Mouse (Mus musculus): ENCODE data around the gene Hs3st3b1. TPM values are rescaled to one million over a fixed set of nuclear protein-coding genes. Genes with fewer than 3 reads are reported as not detected.

The Hs3st3b1 gene
- polyA plus RNA-seq, 1 experiment from 2014 or later: 23.7 TPM

DNA sequence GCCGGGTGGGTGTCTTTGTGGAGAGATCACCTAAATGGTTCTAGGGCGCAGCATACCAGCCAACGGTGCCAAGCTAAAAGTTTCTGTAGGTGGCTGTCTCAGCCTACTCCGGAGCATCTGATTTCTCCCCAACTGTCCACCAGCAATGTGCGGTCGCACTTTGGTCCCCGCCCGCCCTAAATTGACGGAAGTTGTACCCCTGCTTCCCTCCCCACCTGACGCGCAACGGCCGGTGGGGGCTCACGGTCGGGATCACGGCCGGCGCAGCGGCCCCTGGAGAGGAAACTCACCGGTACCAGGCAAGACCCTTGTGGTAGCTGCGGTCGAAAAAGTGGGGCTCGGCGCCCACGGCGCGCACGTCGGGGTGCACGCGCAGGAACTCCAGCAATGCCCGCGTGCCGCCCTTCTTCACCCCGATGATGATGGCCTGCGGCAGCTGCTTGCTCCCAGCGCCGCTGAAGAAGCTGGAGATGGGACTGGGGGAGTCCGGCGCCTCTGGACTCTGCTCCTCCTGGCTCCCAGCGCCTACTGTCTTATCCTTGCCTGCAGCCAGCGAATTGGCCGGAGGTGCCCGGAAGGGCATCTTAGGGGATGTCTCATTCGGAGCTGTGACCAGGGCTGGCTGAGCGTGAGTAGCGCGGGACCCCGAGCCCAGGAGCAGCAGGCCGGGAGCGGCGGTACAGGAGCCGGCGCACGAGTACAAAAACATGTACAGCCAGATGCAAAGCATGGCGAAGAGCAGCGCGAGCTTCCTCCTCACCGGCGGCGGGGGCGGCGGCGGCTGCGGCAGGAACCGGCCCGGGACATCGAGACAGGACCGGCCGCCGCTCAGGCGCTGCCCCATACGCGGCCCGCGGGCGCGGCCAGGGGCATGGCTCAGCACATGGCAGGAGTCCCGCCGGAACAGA, 792 bp downstream of the Hs3st3b1 start:
- H3K4me1 ChIP-seq: peaks cover 20% of the 10 kb centered on the region
- peak overlapping the region; percentile 58 for H3K4me2 ChIP-seq
- H3K36me3 ChIP-seq: no peaks in the 10 kb centered on the region
- no peak for ATAC-seq
- H3K27ac ChIP-seq: peak overlapping the region; percentile 70
- peaks cover 97% of the 10 kb centered on the region for H3K27me3 ChIP-seq (replicated peaks)
- WGBS (ENCODE audit: insufficient replicate concordance): 1% methylated on average over 80 of the region's 80 CpGs
- H3K9ac ChIP-seq: peak overlapping the region; percentile 74
- peak overlapping the region; percentile 64 for H3K4me3 ChIP-seq
- no peaks in the 10 kb centered on the region for H3K9me3 ChIP-seq (replicated peaks)

DNA sequence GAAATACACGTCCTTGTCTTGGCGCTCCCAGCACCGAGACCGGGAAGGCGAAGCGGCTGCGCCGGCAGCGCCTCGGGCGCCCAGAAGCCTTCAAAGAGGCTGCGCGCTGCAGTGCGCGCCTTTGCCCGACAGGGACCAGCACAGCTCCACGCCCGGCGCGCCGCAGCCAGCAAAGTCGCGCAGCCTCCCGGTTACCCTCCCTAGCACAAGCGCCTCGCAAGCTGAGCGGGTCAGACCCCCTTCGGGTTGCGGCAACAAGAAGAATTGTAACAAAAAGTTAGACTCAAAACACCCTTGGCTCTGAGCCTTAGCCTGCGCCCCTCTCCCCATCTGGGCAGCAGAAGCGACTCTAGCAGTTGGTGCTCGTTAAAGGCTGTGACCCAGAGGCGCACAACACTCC, 1.6 kb downstream of the Hs3st3b1 start:
- Histone ChIP-seq H3K4me3 (peak overlapping the region; percentile 64), H3K9me3 (replicated peaks) (no peaks in the 10 kb centered on the region), H3K4me2 (peak overlapping the region; percentile 58), H3K36me3 (no peaks in the 10 kb centered on the region), H3K27ac (peak overlapping the region; percentile 70), H3K4me1 (peaks cover 20% of the 10 kb centered on the region), H3K9ac (peak overlapping the region; percentile 74), H3K27me3 (replicated peaks) (peaks cover 94% of the 10 kb centered on the region)
- under 1% methylated on average over 33 of the region's 33 CpGs for WGBS (ENCODE audit: insufficient replicate concordance)
- 0 out of 2 replicates have a peak, but pooled peaks have one; percentile 19 for ATAC-seq

DNA sequence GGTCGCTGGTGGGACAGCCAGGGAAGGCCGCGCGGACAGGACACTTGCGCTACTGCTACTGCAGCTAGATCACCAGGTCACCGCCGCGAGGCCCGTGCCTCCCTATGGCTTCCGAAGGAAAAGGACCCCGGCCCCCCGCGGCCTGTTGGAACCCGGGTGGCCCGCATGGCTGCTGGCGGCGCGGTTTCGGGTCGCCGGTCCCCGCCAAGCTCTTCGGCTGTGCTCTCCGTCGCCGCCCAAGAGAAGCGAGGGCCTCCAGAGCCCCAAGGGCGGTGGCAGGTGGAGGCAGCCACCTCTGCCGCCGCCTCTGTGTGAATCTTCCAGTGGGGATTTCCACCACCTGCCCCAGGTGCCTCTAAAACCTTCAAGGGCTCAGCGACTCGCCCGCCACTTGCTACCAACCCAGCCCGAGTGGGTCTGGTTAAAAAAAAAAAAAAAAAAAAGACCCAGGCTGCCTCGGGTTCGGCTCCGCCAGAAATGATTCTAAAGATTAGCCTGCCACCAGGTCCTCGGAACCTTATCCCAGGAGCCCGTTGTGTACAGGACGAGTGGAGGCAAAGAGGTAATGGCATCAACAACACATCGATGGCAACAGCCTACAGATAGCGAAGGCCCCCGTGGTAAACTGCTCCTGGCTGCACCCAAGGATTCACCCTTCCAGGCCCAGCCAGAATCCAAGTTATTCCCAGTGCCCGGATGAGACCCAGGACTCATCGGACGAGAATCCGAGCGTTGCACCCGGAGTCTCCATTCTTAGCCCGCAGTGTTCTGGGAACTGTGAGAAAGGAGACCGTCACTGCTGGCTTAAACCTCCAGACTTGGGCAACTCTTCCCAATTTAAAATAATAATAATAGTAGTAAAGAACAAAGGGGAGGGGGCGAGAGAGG, 2.6 kb downstream of the Hs3st3b1 start:
- H3K4me2 ChIP-seq: peak overlapping the region; percentile 58
- WGBS (ENCODE audit: insufficient replicate concordance): 3% methylated on average over 52 of the region's 52 CpGs
- H3K36me3 ChIP-seq: no peaks in the 10 kb centered on the region
- H3K27ac ChIP-seq: peak overlapping the region; percentile 77
- H3K9me3 ChIP-seq (replicated peaks): no peaks in the 10 kb centered on the region
- peak overlapping the region; percentile 64 for H3K4me3 ChIP-seq
- H3K27me3 ChIP-seq (replicated peaks): peaks cover 88% of the 10 kb centered on the region
- no peak for ATAC-seq
- peaks cover 19% of the 10 kb centered on the region for H3K4me1 ChIP-seq
- peak overlapping the region; percentile 74 for H3K9ac ChIP-seq

DNA sequence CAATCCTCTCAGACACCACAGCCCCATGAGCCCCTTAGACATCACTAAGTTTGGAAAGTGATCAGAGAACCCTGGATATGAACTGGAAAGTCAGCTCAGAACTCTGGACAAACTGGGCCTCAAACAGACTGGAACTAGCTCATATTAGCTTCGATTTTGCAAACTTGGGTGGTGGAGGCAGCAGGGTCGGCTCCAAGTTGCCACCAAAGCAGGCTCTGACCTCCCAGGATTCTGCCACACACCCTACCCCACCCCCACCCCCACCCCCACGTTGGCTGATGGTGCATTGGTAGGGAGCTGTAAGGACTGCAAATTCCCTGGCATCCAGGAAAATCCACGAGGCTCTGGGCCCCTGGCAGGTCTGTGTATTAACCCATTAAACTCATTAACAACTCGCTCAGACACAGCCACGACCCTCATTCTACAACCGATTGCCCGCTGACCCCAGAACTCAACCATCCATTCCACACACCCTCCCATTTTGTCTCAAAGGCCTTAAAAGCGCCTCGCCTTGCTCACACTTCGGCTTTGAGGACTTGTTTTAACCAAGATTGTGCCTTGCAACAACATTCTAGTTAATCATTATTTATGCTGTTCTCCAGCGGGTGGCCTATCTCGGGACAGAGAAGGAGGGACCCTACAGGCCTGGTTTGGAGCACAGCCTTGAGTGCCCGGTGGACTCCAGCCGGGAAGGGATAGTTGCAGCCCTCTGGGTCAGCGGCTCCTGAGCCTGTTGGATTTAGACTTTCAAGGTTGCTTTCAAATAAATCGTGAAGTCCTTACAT, 3.6 kb downstream of the Hs3st3b1 start:
- peak overlapping the region; percentile 58 for H3K4me2 ChIP-seq
- peaks cover 19% of the 10 kb centered on the region for H3K4me1 ChIP-seq
- ATAC-seq: no peak
- peaks cover 79% of the 10 kb centered on the region for H3K27me3 ChIP-seq (replicated peaks)
- peak overlapping the region; percentile 77 for H3K27ac ChIP-seq
- H3K4me3 ChIP-seq: peak overlapping the region; percentile 64
- H3K36me3 ChIP-seq: no peaks in the 10 kb centered on the region
- WGBS (ENCODE audit: insufficient replicate concordance): 29% methylated on average over 17 of the region's 17 CpGs
- no peaks in the 10 kb centered on the region for H3K9me3 ChIP-seq (replicated peaks)
- H3K9ac ChIP-seq: peak overlapping the region; percentile 74

DNA sequence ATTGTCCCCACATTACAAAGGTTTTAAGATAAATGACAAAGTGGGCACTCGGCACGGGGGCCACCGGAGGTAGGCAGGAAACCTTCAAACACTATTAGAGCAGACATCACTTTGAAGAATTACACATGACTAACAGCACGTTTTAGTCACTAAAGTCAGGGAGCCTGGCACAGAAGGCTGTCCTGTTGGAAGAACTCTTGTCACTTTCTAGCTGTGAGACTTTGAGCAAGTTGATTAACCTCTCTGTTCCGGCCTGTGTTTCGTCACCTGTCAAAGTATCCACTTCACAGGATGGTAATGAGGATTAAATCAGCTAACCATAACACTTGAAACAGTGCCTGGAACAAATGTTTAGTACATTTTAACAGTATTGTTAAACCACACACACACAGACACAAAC, 4.5 kb downstream of the Hs3st3b1 start:
- no peaks in the 10 kb centered on the region for H3K9me3 ChIP-seq (replicated peaks)
- peak overlapping the region; percentile 74 for H3K9ac ChIP-seq
- no peak overlapping the region; the same call in 1 of the 2 replicates for H3K27ac ChIP-seq
- peak overlapping the region; percentile 58 for H3K4me2 ChIP-seq
- H3K4me3 ChIP-seq: peak overlapping the region; percentile 64
- H3K4me1 ChIP-seq: peaks cover 16% of the 10 kb centered on the region
- H3K27me3 ChIP-seq (replicated peaks): peaks cover 74% of the 10 kb centered on the region
- ATAC-seq: no peak
- H3K36me3 ChIP-seq: no peaks in the 10 kb centered on the region
- 28% methylated on average over 6 of the region's 6 CpGs for WGBS (ENCODE audit: insufficient replicate concordance)

DNA sequence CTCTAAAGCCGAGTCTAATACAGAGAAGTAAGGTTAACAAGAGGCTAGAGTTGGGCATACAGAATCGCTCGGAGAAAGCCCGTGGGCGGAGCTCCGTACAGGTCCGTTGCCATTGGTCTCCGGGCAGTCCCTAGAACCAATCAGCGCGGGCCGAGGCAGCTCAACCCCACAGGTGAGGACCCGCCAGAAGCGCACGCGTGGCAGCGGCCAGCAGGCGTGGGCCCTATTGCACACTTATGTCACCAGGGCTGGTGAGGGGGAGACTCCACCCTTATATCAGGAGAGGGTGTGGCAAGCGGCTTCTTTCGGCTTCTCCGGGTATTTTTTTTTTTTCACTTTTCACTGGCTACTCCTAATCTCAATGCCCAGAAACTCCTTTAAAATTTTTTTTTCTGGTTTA, 7.7 kb downstream of the Hs3st3b1 start:
- H3K4me3 ChIP-seq: peak overlapping the region; percentile 26
- 5% methylated on average over 20 of the region's 20 CpGs for WGBS (ENCODE audit: insufficient replicate concordance)
- no peaks in the 10 kb centered on the region for H3K36me3 ChIP-seq
- no peak overlapping the region for H3K9ac ChIP-seq
- peak; percentile 81 for ATAC-seq
- peaks cover 43% of the 10 kb centered on the region for H3K27me3 ChIP-seq (replicated peaks)
- H3K27ac ChIP-seq: no peak overlapping the region
- peaks cover 41% of the 10 kb centered on the region for H3K4me1 ChIP-seq
- no peaks in the 10 kb centered on the region for H3K9me3 ChIP-seq (replicated peaks)
- peak overlapping the region; percentile 61 for H3K4me2 ChIP-seq

DNA sequence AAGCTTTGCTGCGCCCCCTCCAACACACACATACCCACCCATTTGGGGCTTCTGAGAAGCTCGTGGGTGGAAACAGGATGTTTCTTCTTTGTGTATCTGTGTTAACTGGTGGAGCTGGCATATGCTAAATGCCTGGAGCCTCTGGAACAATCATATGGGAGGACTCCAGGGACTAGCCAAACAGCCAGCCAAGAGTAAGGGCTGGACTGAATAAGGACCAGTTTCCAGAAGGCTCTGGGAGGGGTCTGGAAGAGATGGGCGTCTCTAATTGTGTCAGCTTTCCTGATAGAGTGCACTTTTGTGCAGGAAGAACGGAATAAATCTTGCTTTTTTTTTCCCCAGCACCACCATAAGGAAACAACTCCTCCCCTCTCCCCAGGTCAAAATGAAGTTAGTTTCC, 8.2 kb downstream of the Hs3st3b1 start:
- peaks cover 41% of the 10 kb centered on the region for H3K4me1 ChIP-seq
- H3K27me3 ChIP-seq (replicated peaks): peaks cover 38% of the 10 kb centered on the region
- no peak overlapping the region for H3K27ac ChIP-seq
- no peaks in the 10 kb centered on the region for H3K36me3 ChIP-seq
- H3K4me3 ChIP-seq: peak overlapping the region; percentile 26
- no peak overlapping the region for H3K9ac ChIP-seq
- 28% methylated on average over 4 of the region's 4 CpGs for WGBS (ENCODE audit: insufficient replicate concordance)
- peak overlapping the region; percentile 61 for H3K4me2 ChIP-seq
- no peaks in the 10 kb centered on the region for H3K9me3 ChIP-seq (replicated peaks)
- ATAC-seq: no peak

DNA sequence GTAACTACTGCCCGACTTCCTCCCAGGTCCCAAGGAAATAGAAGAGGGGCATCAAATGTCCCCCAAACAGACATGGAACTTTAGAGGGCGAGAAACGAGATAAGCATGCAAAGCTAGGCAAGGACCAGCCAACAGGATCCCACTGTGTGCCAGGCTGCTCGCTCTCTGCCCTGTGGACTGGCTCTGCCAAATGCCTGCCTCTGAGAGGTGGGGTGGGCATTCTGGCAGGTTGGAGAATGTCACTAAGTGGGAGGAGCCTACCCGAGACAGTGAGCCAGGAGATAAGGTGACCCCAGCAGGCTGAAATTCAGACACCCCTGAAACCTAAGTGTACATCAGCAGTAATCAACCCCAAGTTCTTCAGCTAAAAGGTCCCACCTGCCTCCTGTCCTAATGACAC, 11.1 kb downstream of the Hs3st3b1 start:
- Histone ChIP-seq H3K4me1 (peaks cover 66% of the 10 kb centered on the region), H3K27me3 (replicated peaks) (peaks cover 15% of the 10 kb centered on the region), H3K4me3 (no peak overlapping the region), H3K4me2 (no peak overlapping the region), H3K9ac (no peak overlapping the region), H3K36me3 (no peaks in the 10 kb centered on the region), H3K27ac (no peak overlapping the region), H3K9me3 (replicated peaks) (no peaks in the 10 kb centered on the region)
- 37% methylated on average over 5 of the region's 5 CpGs for WGBS (ENCODE audit: insufficient replicate concordance)
- ATAC-seq: no peak

DNA sequence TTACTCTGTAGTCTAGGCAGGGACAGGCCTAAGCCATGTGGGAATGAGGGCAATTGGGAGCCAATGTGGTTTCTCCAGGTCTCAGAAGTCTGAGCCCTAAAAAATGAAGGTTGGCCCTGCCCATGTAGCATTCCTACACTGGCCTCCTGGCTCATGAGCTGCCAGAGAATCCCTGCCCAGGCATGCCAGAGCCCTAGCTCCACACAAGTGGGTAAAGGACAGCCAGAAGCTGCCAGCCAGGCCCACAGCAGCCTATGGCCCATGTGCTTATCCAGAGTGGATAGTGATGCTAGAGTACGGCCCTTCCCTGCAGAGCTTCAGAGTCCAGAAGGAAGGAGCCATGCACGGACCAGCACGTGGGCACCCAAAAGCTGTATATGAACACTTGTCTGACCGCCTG, 12.1 kb downstream of the Hs3st3b1 start:
- H3K27ac ChIP-seq: no peak overlapping the region
- H3K4me3 ChIP-seq: no peak overlapping the region
- WGBS (ENCODE audit: insufficient replicate concordance): 71% methylated on average over 4 of the region's 4 CpGs
- no peak overlapping the region for H3K9ac ChIP-seq
- H3K4me2 ChIP-seq: no peak overlapping the region
- H3K4me1 ChIP-seq: peaks cover 67% of the 10 kb centered on the region
- H3K9me3 ChIP-seq (replicated peaks): no peaks in the 10 kb centered on the region
- no peaks in the 10 kb centered on the region for H3K36me3 ChIP-seq
- ATAC-seq: no peak
- H3K27me3 ChIP-seq (replicated peaks): peaks cover 5% of the 10 kb centered on the region; the same call in 1 of the 2 replicates

DNA sequence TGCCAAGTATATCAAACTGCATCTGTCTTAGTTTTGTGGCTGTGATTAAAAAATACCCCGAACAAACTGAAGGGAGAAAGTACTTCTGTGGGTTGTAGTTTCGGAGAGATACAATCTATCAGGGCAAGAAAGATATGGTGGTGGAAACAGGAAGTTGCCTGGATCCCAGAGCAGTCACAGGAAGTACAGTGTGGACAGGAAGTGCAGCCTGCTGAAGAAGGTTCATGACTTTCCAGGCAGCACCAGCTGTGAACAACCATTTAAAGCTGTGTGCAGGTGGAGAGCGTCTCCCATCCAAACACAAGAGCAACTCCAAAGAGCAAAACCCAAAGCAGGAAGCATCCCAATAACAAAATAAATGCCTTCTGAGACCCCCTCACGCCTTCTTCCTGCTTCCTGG, 13.6 kb downstream of the Hs3st3b1 start:
- 29% methylated on average over 4 of the region's 4 CpGs for WGBS (ENCODE audit: insufficient replicate concordance)
- no peak for ATAC-seq
- no peaks in the 10 kb centered on the region for H3K9me3 ChIP-seq (replicated peaks)
- peaks cover 5% of the 10 kb centered on the region; the same call in 1 of the 2 replicates for H3K27me3 ChIP-seq (replicated peaks)
- no peak overlapping the region for H3K9ac ChIP-seq
- no peak overlapping the region for H3K4me3 ChIP-seq
- peaks cover 60% of the 10 kb centered on the region for H3K4me1 ChIP-seq
- 0 out of 2 replicates have a peak, but pooled peaks cover 3% of the 10 kb centered on the region for H3K36me3 ChIP-seq
- H3K27ac ChIP-seq: 0 out of 2 replicates have a peak overlapping the region, but pooled peaks have one; percentile 13
- H3K4me2 ChIP-seq: no peak overlapping the region
